Mouse (Mus musculus) heart, embryonic 12.5 days (tissue): ENCODE measurements at regions not wholly inside any gene's neighbourhood (a gene's known extent, or its start where the extent isn't known, plus 50 kb on each side); places are given as distances from the start of the nearest gene placed in this dataset.

Experiments used
- ATAC-seq: fragments of 200-750 bp; cut with Nextera tagmentation; 2 replicates; pipeline ENCODE4 v1.8.0; 2017; ENCODE audit warnings: moderate TSS enrichment, moderate library complexity; ENCODE audit not compliant: insufficient number of reproducible peaks, low FRiP score
- H3K27ac ChIP-seq: fragments of 300-500 bp; sonication (generic); 2 replicates; pipeline ENCODE4 v1.5.1; 2016; ENCODE audit warnings: mild to moderate bottlenecking, moderate library complexity; ENCODE audit not compliant: poor library complexity, severe bottlenecking
- H3K27me3 ChIP-seq: fragments of 300-500 bp; sonication (generic); replicated peaks from 2 replicates; pipeline ENCODE4 v1.6.1; 2016; ENCODE audit warnings: mild to moderate bottlenecking, moderate library complexity
- H3K36me3 ChIP-seq: fragments of 300-500 bp; sonication (generic); 2 replicates; pipeline ENCODE4 v1.6.1; 2016; ENCODE audit warnings: mild to moderate bottlenecking, moderate library complexity
- H3K4me1 ChIP-seq: fragments of 300-500 bp; sonication (generic); replicated peaks from 2 replicates; pipeline ENCODE4 v1.6.1; 2016; ENCODE audit warnings: mild to moderate bottlenecking
- H3K4me2 ChIP-seq: fragments of 300-500 bp; sonication (generic); 2 replicates; pipeline ENCODE4 v1.6.1; 2016; ENCODE audit warnings: mild to moderate bottlenecking, moderate library complexity
- H3K4me3 ChIP-seq: fragments of 300-500 bp; sonication (generic); 2 replicates; pipeline ENCODE4 v1.5.1; 2016; ENCODE audit warnings: mild to moderate bottlenecking
- H3K9ac ChIP-seq: fragments of 300-500 bp; sonication (generic); 2 replicates; pipeline ENCODE4 v1.6.1; 2016; ENCODE audit warnings: mild to moderate bottlenecking, moderate library complexity
- H3K9me3 ChIP-seq: fragments of 300-500 bp; sonication (generic); replicated peaks from 2 replicates; pipeline ENCODE4 v1.6.1; 2016; ENCODE audit warnings: mild to moderate bottlenecking, moderate library complexity
- WGBS: fragments of 180-500 bp; shearing (Covaris S2); methylation state at CpG from one replicate; pipeline ENCODE4 v1.1.7; 2016; 5-methylcytosine and 5-hydroxymethylcytosine counted together

GRCm38 (mm10) chr3:136442099-136442498 is 116.2 kb upstream of the Bank1 start:
- 72% methylated on average over 2 of the region's 2 CpGs for WGBS
- Histone ChIP-seq H3K4me2 (no peak overlapping the region), H3K4me3 (no peak overlapping the region), H3K27ac (no peak overlapping the region), H3K9ac (no peak overlapping the region), H3K9me3 (no peaks in the 10 kb centered on the region), H3K36me3 (no peaks in the 10 kb centered on the region), H3K27me3 (no peaks in the 10 kb centered on the region), H3K4me1 (no peaks in the 10 kb centered on the region)
- no peak for ATAC-seq

- WGBS, result 79% methylated on average over 7 of the region's 7 CpGs
- no peak overlapping the region for H3K27ac ChIP-seq
- no peaks in the 10 kb centered on the region for H3K4me1 ChIP-seq
Observed at GRCm38 (mm10) chr3:136439907-136440645, 114.2 kb upstream of the Bank1 start.

GRCm38 (mm10) chr3:136439350-136439749 is 113.5 kb upstream of the Bank1 start:
- Histone ChIP-seq H3K4me3 (no peak overlapping the region), H3K9ac (no peak overlapping the region), H3K27me3 (no peaks in the 10 kb centered on the region), H3K36me3 (no peaks in the 10 kb centered on the region), H3K4me2 (no peak overlapping the region), H3K4me1 (no peaks in the 10 kb centered on the region), H3K9me3 (no peaks in the 10 kb centered on the region), H3K27ac (no peak overlapping the region)
- no peak for ATAC-seq
- WGBS, result 85% methylated on average over 5 of the region's 5 CpGs

More at GRCm38 (mm10) chr3:136439907-136440645, 114.2 kb upstream of the Bank1 start:
- Histone ChIP-seq H3K4me3 (no peak overlapping the region), H3K4me2 (no peak overlapping the region), H3K27me3 (no peaks in the 10 kb centered on the region), H3K9ac (no peak overlapping the region), H3K36me3 (no peaks in the 10 kb centered on the region), H3K9me3 (no peaks in the 10 kb centered on the region)
- ATAC-seq, result no peak

GRCm38 (mm10) chr3:136434407-136434806 is 108.5 kb upstream of the Bank1 start:
- ATAC-seq, result no peak
- H3K9ac ChIP-seq, result no peak overlapping the region

GRCm38 (mm10) chr3:136432072-136432471 is 106.2 kb upstream of the Bank1 start:
- WGBS, result 83% methylated on average over 3 of the region's 3 CpGs
- Histone ChIP-seq H3K4me2 (no peak overlapping the region), H3K4me3 (no peak overlapping the region), H3K4me1 (no peaks in the 10 kb centered on the region), H3K9ac (no peak overlapping the region), H3K27ac (no peak overlapping the region), H3K9me3 (no peaks in the 10 kb centered on the region), H3K36me3 (no peaks in the 10 kb centered on the region), H3K27me3 (no peaks in the 10 kb centered on the region)
- ATAC-seq, result no peak

More at GRCm38 (mm10) chr3:136434407-136434806, 108.5 kb upstream of the Bank1 start:
- Histone ChIP-seq H3K4me1 (no peaks in the 10 kb centered on the region), H3K4me3 (no peak overlapping the region), H3K9me3 (no peaks in the 10 kb centered on the region), H3K36me3 (no peaks in the 10 kb centered on the region), H3K4me2 (no peak overlapping the region), H3K27me3 (no peaks in the 10 kb centered on the region), H3K27ac (no peak overlapping the region)
- 63% methylated on average over 5 of the region's 5 CpGs for WGBS

- Histone ChIP-seq H3K36me3 (no peaks in the 10 kb centered on the region), H3K9me3 (no peaks in the 10 kb centered on the region), H3K4me2 (no peak overlapping the region), H3K27ac (no peak overlapping the region), H3K9ac (no peak overlapping the region), H3K27me3 (no peaks in the 10 kb centered on the region), H3K4me3 (no peak overlapping the region), H3K4me1 (no peaks in the 10 kb centered on the region)
- WGBS, result 77% methylated on average over 2 of the region's 2 CpGs
- ATAC-seq, result no peak
Observed at GRCm38 (mm10) chr3:136427427-136427826, 101.6 kb upstream of the Bank1 start.

- WGBS, result 34% methylated on average over 8 of the region's 8 CpGs
- no peaks in the 10 kb centered on the region for H3K4me1 ChIP-seq
- no peak for ATAC-seq
Observed at GRCm38 (mm10) chr3:136426539-136427194, 100.8 kb upstream of the Bank1 start.

GRCm38 (mm10) chr3:136421969-136422614 is 96.2 kb upstream of the Bank1 start:
- WGBS, result 65% methylated on average over 10 of the region's 10 CpGs
- H3K4me3 ChIP-seq, result no peak overlapping the region
- H3K9ac ChIP-seq, result no peak overlapping the region
- no peaks in the 10 kb centered on the region for H3K36me3 ChIP-seq
- H3K4me2 ChIP-seq, result no peak overlapping the region
- H3K4me1 ChIP-seq, result no peaks in the 10 kb centered on the region
- peak; percentile 18; the same call in 1 of the 2 replicates for ATAC-seq
- H3K9me3 ChIP-seq, result no peaks in the 10 kb centered on the region
- H3K27ac ChIP-seq, result no peak overlapping the region
- H3K27me3 ChIP-seq, result no peaks in the 10 kb centered on the region

More at GRCm38 (mm10) chr3:136426539-136427194, 100.8 kb upstream of the Bank1 start:
- H3K27ac ChIP-seq, result no peak overlapping the region
- no peak overlapping the region for H3K4me3 ChIP-seq
- no peaks in the 10 kb centered on the region for H3K9me3 ChIP-seq
- no peaks in the 10 kb centered on the region for H3K27me3 ChIP-seq
- H3K4me2 ChIP-seq, result peak overlapping the region; percentile 38; the same call in 1 of the 2 replicates
- H3K9ac ChIP-seq, result no peak overlapping the region
- no peaks in the 10 kb centered on the region for H3K36me3 ChIP-seq

- no peak overlapping the region for H3K27ac ChIP-seq
- WGBS, result 63% methylated on average over 8 of the region's 8 CpGs
- no peak overlapping the region for H3K4me2 ChIP-seq
- no peaks in the 10 kb centered on the region for H3K36me3 ChIP-seq
- no peaks in the 10 kb centered on the region for H3K9me3 ChIP-seq
- H3K4me1 ChIP-seq, result no peaks in the 10 kb centered on the region
- H3K4me3 ChIP-seq, result no peak overlapping the region
- no peak for ATAC-seq
- H3K9ac ChIP-seq, result no peak overlapping the region
- H3K27me3 ChIP-seq, result no peaks in the 10 kb centered on the region
Observed at GRCm38 (mm10) chr3:136405606-136406005, 79.7 kb upstream of the Bank1 start.

- no peak for ATAC-seq
- Histone ChIP-seq H3K9me3 (no peaks in the 10 kb centered on the region), H3K4me3 (no peak overlapping the region), H3K4me1 (peaks cover 9% of the 10 kb centered on the region; the same call in 1 of the 2 replicates), H3K27ac (no peak overlapping the region), H3K4me2 (no peak overlapping the region), H3K9ac (no peak overlapping the region), H3K27me3 (no peaks in the 10 kb centered on the region), H3K36me3 (no peaks in the 10 kb centered on the region)
- 73% methylated on average over 4 of the region's 4 CpGs for WGBS
Observed at GRCm38 (mm10) chr3:136383282-136383681, 57.4 kb upstream of the Bank1 start.

- H3K9me3 ChIP-seq, result no peaks in the 10 kb centered on the region
- WGBS, result 66% methylated on average over 7 of the region's 7 CpGs
- ATAC-seq, result no peak
Observed at GRCm38 (mm10) chr3:136380644-136381043, 54.8 kb upstream of the Bank1 start.

More at GRCm38 (mm10) chr3:136380644-136381043, 54.8 kb upstream of the Bank1 start:
- H3K36me3 ChIP-seq, result no peaks in the 10 kb centered on the region
- no peaks in the 10 kb centered on the region for H3K27me3 ChIP-seq
- no peak overlapping the region for H3K4me3 ChIP-seq
- no peak overlapping the region for H3K27ac ChIP-seq
- H3K4me1 ChIP-seq, result peaks cover 9% of the 10 kb centered on the region; the same call in 1 of the 2 replicates
- no peak overlapping the region for H3K9ac ChIP-seq
- H3K4me2 ChIP-seq, result no peak overlapping the region
